ENCODE assay signal across 25 mouse cellular contexts in genomic region chr13:13502406-13502805, GRCm38 (mm10).
"Had no signal": no experiment of that assay in that cellular context is flagged by ENCODE, and none has a peak within 500 bp of the region (broad histone marks: within the 10 kb centered on the region; RNA-seq: fewer than 3 reads in every experiment).

No protein-coding gene starts in this region.

- H3K4me2 ChIP-seq: limb, embryonic 12.5 days; limb, embryonic 15.5 days; liver, embryonic 11.5 days; lung, embryonic 15.5 days; midbrain, embryonic 12.5 days; neural tube, embryonic 13.5 days had no signal

- H3K36me3 ChIP-seq: midbrain, embryonic 12.5 days; neural tube, embryonic 13.5 days had no signal

- ATAC-seq: intestine, embryonic 16.5 days; liver, postnatal 0 days; midbrain, embryonic 16.5 days had no signal

- H3K27me3 ChIP-seq: limb, embryonic 12.5 days; limb, embryonic 15.5 days; lung, embryonic 15.5 days; midbrain, embryonic 12.5 days; neural tube, embryonic 13.5 days had no signal

- H3K4me1 ChIP-seq: limb, embryonic 12.5 days; limb, embryonic 15.5 days; midbrain, embryonic 12.5 days; neural tube, embryonic 13.5 days had no signal

- DNase-seq: kidney, adult 18-20 months; kidney, postnatal 25 days; layer of hippocampus, postnatal 36 days; left cerebral cortex, postnatal 4 days; liver, postnatal 0 days; lung, postnatal 10 days; lung, postnatal 4 days; retina, postnatal 1 day; right cerebral cortex, postnatal 4 days; thymus, adult 2 months; thymus, postnatal 14 days; thymus, postnatal 4 days had no signal

- H3K9ac ChIP-seq: limb, embryonic 12.5 days; limb, embryonic 15.5 days; liver, embryonic 14.5 days; liver, postnatal 0 days; lung, embryonic 15.5 days; midbrain, embryonic 12.5 days; neural tube, embryonic 13.5 days had no signal

- H3K4me3 ChIP-seq: layer of hippocampus, adult 2 months; left cerebral cortex, adult 2 months; limb, embryonic 12.5 days; limb, embryonic 15.5 days; lung, embryonic 15.5 days; midbrain, embryonic 12.5 days; myocyte; neural tube, embryonic 13.5 days had no signal

- H3K9me3 ChIP-seq: limb, embryonic 12.5 days; limb, embryonic 15.5 days; lung, embryonic 15.5 days; midbrain, embryonic 12.5 days; neural tube, embryonic 13.5 days had no signal

- H3K27ac ChIP-seq: layer of hippocampus, adult 2 months; left cerebral cortex, adult 2 months; limb, embryonic 12.5 days; limb, embryonic 15.5 days; liver, embryonic 14.5 days; lung, embryonic 15.5 days; midbrain, embryonic 12.5 days; neural tube, embryonic 13.5 days; stomach, postnatal 0 days had no signal
